Mouse (Mus musculus) neural tube, embryonic 12.5 days (tissue): ENCODE measurements around the gene Smap2. TPM values are rescaled to one million over a fixed set of nuclear protein-coding genes. Genes with fewer than 3 reads are reported as not detected.

Experiments
- ATAC-seq: fragments of 200-750 bp; cut with Nextera tagmentation; 2 replicates; pipeline ENCODE4 v1.8.0; 2017; ENCODE audit warnings: low read depth, mild to moderate bottlenecking, moderate TSS enrichment, moderate library complexity; ENCODE audit not compliant: low FRiP score
- H3K27ac ChIP-seq: fragments of 300-500 bp; sonication (generic); 2 replicates; pipeline ENCODE4 v1.5.1; 2016
- H3K27me3 ChIP-seq: fragments of 300-500 bp; sonication (generic); replicated peaks from 2 replicates; pipeline ENCODE4 v1.6.1; 2016; ENCODE audit warnings: mild to moderate bottlenecking
- H3K36me3 ChIP-seq: fragments of 300-500 bp; sonication (generic); 2 replicates; pipeline ENCODE4 v1.6.1; 2016; ENCODE audit warnings: mild to moderate bottlenecking
- H3K4me1 ChIP-seq: fragments of 300-500 bp; sonication (generic); 2 replicates; pipeline ENCODE4 v1.6.1; 2016
- H3K4me2 ChIP-seq: fragments of 300-500 bp; sonication (generic); replicated peaks from 2 replicates; pipeline ENCODE4 v1.6.1; 2016; ENCODE audit warnings: mild to moderate bottlenecking
- H3K4me3 ChIP-seq: fragments of 300-500 bp; sonication (generic); 2 replicates; pipeline ENCODE4 v1.5.1; 2016
- H3K9ac ChIP-seq: fragments of 300-500 bp; sonication (generic); 2 replicates; pipeline ENCODE4 v1.6.1; 2016; ENCODE audit warnings: mild to moderate bottlenecking
- H3K9me3 ChIP-seq: fragments of 300-500 bp; sonication (generic); 2 replicates; pipeline ENCODE4 v1.6.1; 2016; ENCODE audit warnings: mild to moderate bottlenecking
- WGBS: fragments of 180-500 bp; shearing (Covaris S2); methylation state at CpG from one replicate; pipeline ENCODE4 v1.1.7; 2016; 5-methylcytosine and 5-hydroxymethylcytosine counted together
- polyA plus RNA-seq: library from polyadenylated mRNA; unstranded; fragments of >200 nt; fragmentation: Nextera tagmentation; extraction: Ambion mirVana; gene quantifications from 2 replicates; pipeline ENCODE4 v1.2.1, GENCODE M21; 2016

Gene Smap2
- polyA plus RNA-seq, 1 experiment from 2014 or later: 44.5 TPM

DNA sequence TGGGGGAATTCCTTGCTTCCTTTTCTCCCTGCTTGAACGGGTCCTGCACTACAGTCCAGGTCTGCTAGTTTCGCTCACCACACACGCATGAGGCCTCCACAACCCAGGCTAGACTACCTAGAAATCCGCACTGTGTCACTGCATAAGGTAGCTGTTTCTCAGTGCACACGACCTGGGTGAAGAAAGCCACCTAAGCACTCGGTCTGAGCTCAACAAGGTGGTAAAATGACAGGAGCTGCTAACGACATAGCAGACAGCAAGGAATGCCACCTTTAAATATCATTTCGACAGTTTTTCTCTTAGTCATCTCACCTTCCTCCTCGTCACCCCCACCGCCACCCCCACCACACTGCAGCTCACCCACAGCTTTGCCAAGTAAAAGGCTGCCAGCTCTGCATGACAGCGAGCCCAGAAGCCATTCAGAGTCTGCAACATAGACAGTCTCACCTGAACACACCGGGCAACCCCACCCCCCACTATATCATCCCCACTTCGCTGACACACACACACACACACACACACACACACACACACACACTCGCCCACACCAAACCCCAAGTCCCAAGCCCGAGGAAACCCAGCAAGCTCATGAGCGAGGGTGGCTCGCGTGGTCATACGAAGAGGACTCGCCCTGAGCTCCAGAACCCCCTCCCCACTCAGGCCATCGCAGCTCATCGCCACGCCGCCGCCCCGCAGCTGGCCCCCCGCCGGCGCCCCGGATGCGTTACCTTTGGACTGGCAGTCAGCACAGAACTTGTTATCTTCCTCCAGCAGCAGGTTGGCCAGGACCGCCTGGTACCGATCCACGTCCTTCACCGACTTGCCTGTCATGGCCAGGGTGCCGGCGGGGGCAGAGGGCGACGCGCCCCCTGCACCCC, 787 bp downstream of the Smap2 start:
- Histone ChIP-seq H3K36me3 (no peaks in the 10 kb centered on the region), H3K27me3 (no peaks in the 10 kb centered on the region), H3K4me3 (peak overlapping the region; percentile 93), H3K27ac (peak overlapping the region; percentile 47; the same call in 1 of the 2 replicates), H3K9me3 (no peaks in the 10 kb centered on the region), H3K4me2 (peak overlapping the region; percentile 93), H3K9ac (peak overlapping the region; percentile 92), H3K4me1 (peaks cover 11% of the 10 kb centered on the region)
- peak; percentile 51 for ATAC-seq
- 8% methylated on average over 40 of the region's 40 CpGs for WGBS

DNA sequence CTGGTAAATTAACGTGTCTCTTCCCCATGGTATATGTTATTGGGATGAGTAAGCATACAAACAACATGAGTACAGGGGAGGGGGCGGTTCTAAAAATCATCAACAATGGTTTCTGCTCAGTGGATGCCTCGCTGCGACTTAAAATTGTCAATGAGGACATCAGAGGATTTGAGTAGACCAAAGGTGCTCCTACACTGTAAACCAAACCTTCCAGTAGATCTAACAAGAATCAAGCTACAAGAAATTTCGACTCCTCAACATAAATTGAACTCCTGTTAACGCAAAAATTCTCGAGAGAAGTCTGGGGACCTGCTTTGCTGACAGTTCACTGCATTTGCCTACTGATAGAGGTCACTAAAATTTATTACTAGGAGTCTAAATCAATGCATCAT, 1.8 kb downstream of the Smap2 start:
- peaks cover 11% of the 10 kb centered on the region for H3K4me1 ChIP-seq
- 84% methylated on average over 7 of the region's 7 CpGs for WGBS
- peak overlapping the region; percentile 93 for H3K4me2 ChIP-seq
- H3K36me3 ChIP-seq: no peaks in the 10 kb centered on the region
- no peak overlapping the region for H3K27ac ChIP-seq
- no peak for ATAC-seq
- H3K9me3 ChIP-seq: no peaks in the 10 kb centered on the region
- H3K4me3 ChIP-seq: no peak overlapping the region
- H3K9ac ChIP-seq: no peak overlapping the region
- no peaks in the 10 kb centered on the region for H3K27me3 ChIP-seq

DNA sequence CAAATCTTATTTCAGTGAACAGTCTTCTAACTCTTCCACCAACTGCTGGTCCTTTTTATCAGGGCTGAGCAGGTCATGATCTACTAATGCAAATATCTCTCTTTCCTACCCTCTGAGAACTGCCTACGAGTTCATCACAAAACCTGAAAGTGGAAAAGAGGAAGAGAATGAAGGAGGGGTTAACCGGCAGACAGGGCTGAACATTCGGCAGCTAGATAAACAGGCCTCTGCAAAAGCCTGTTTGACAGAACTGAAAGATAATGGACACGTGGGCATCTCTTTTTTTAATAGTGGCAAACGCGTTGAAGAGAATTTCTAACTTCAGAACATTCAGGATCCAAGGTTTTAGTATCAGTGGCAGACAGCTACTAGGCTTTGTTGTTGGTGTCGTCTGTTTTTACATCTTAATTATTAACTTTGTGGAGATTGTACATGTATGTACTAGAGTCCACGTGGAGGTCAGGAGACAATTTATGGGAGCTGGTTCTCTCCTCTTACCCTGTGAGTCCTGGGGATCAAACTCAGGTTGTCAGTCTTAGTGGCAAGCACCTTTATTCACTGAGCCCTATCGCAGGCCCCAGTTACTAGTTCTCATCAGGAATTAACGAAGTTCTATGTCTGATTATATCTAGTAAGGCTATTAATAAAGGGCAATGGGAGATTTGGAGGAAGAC, 2.3 kb downstream of the Smap2 start:
- 84% methylated on average over 10 of the region's 10 CpGs for WGBS
- H3K4me2 ChIP-seq: peak overlapping the region; percentile 93; the same call in 1 of the 2 replicates
- no peak for ATAC-seq

DNA sequence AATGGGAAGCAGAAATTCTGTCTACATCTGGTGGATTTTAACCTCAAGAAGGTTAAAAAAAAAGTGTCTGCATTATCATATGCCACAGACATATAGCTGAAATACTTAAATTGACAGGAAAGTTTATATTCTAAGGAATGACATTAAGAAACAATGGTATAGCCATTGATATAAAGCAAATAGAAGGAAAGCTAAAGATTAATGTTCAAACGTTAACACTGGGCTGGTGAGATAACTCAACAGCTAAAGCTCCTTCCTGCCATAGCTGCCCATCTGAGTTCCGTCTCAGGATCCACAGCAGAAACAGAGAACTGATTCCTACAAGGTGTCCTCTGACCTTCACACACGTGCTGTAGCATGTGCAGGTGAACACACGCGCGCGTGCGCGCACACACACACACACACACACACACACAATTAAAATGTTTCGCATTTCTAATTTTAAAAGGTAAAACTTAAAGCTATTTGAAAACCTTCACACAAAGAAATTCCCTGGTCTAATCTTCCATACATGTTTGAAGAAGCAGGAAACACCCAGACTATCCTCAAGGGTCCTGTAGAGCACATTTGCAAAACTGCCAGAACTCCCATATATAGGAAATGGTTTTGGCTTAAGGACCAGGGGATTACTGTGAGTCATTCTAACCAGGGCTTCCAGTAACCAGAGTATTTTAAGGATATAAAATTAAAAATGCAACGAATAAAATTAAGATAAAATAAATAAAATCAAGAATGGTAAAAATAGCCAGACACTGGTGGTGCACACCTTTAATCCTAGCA, 6.1 kb downstream of the Smap2 start:
- no peaks in the 10 kb centered on the region for H3K27me3 ChIP-seq
- H3K36me3 ChIP-seq: no peaks in the 10 kb centered on the region
- WGBS: 84% methylated on average over 11 of the region's 11 CpGs
- H3K27ac ChIP-seq: no peak overlapping the region
- no peak overlapping the region for H3K4me3 ChIP-seq
- peaks cover 15% of the 10 kb centered on the region for H3K4me1 ChIP-seq
- H3K9me3 ChIP-seq: no peaks in the 10 kb centered on the region
- H3K9ac ChIP-seq: no peak overlapping the region
- no peak overlapping the region for H3K4me2 ChIP-seq
- ATAC-seq: no peak

More for the DNA sequence above, 2.3 kb downstream of the Smap2 start:
- H3K27me3 ChIP-seq: no peaks in the 10 kb centered on the region
- no peaks in the 10 kb centered on the region for H3K9me3 ChIP-seq
- no peak overlapping the region for H3K4me3 ChIP-seq
- H3K27ac ChIP-seq: no peak overlapping the region
- no peak overlapping the region for H3K9ac ChIP-seq
- no peaks in the 10 kb centered on the region for H3K36me3 ChIP-seq
- H3K4me1 ChIP-seq: peaks cover 11% of the 10 kb centered on the region

DNA sequence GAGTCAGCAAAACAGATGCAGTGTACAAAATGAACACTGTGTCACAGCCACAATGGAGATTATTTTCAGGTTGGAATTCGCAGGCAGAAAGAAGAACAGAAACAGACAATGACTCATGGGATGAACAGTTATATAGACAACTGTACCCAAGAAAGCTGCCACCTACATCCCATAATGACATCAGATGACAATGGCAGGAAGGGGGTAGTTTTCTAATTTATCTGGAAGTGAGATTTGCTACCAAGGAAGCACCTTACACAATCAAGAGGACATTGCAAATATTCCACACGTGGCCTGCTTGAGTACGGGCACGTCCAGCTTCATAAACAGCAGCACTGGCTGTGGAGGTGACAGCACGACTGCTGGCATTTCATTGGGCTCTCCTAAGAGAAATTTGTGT, 7.9 kb downstream of the Smap2 start:
- WGBS: 86% methylated on average over 5 of the region's 5 CpGs
- Histone ChIP-seq H3K4me1 (peaks cover 10% of the 10 kb centered on the region), H3K9me3 (no peaks in the 10 kb centered on the region), H3K4me3 (no peak overlapping the region), H3K27ac (no peak overlapping the region), H3K4me2 (no peak overlapping the region), H3K27me3 (no peaks in the 10 kb centered on the region), H3K36me3 (no peaks in the 10 kb centered on the region), H3K9ac (no peak overlapping the region)
- no peak for ATAC-seq

DNA sequence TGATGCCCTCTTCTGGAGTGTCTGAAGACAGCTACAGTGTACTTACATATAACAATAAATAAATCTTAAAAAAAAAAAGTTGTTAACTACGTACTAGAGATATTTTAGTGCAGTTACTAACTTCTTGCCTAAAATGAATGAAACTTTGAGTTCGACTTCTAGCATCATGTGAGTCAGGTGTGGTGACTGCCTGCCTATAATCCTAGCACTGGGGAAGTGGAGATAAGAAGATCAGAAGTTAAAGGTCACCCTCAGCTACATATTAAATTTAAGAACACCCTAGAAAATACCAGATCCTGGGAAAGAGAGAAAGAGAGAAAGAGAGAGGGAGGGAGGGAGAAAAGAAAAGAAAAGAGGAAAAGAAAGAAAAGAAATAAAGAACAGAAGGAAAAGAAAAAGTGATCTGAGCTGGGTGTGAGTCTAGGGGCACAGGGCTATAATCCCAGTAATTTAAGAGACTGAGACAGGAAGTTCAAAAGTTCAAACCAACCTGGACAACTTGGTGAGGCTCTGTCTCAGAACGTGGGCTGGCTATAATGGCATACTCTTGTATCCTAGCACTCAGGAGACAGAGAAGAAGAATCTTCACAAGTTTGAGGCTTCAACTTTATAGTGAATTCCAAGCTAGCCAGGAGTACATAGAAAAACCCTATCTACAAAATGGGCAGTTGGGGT, 8.8 kb downstream of the Smap2 start:
- ATAC-seq: no peak
- no peak overlapping the region for H3K27ac ChIP-seq
- H3K4me2 ChIP-seq: no peak overlapping the region
- peaks cover 18% of the 10 kb centered on the region for H3K4me1 ChIP-seq
- WGBS: 71% methylated on average over 3 of the region's 3 CpGs
- no peaks in the 10 kb centered on the region for H3K9me3 ChIP-seq
- no peaks in the 10 kb centered on the region for H3K36me3 ChIP-seq
- H3K4me3 ChIP-seq: no peak overlapping the region
- no peak overlapping the region for H3K9ac ChIP-seq
- no peaks in the 10 kb centered on the region for H3K27me3 ChIP-seq

DNA sequence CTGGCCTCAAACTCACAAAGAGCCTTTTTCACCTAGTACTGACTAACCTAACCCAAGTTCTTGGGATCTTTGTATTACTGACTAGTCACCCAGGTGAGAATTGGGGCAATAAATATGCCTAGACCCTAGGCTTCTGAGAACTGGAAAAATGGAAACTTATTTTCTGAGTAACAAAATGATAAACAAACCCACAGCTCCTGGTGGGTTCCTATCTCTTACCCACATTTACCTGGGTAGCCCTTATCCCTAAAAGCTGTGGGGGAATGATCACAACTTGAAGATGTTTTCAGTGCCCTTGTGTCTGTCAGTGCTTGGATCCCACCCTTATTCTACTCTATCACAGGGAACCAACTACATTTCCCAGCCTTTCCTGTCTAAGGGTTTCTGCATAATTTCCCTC, 10.0 kb downstream of the Smap2 start:
- Histone ChIP-seq H3K27me3 (no peaks in the 10 kb centered on the region), H3K9ac (no peak overlapping the region), H3K36me3 (no peaks in the 10 kb centered on the region), H3K27ac (no peak overlapping the region), H3K4me2 (no peak overlapping the region), H3K9me3 (no peaks in the 10 kb centered on the region), H3K4me1 (peaks cover 30% of the 10 kb centered on the region), H3K4me3 (no peak overlapping the region)
- ATAC-seq: no peak

DNA sequence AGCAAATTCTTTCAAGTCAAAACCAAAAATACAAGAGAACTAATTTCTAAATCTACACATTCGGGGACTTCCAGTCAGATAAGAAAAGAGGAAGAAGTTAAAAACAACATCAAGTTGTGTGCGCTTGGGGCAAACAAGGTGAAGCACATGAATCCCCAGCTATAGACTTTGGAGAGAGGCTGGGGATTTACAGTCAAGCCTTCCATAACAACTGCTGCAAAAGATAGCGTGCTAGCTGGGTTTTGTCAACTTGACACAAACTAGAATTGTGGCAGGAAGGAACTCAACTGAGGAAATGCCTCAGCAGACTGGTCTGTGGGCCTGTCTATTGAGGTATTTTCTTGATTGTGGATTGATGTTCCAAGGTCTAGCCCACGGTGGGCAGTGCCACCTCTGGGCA, 12.4 kb downstream of the Smap2 start:
- Histone ChIP-seq H3K4me2 (no peak overlapping the region), H3K36me3 (no peaks in the 10 kb centered on the region), H3K9ac (no peak overlapping the region), H3K27me3 (no peaks in the 10 kb centered on the region), H3K4me3 (no peak overlapping the region), H3K9me3 (no peaks in the 10 kb centered on the region), H3K4me1 (peaks cover 35% of the 10 kb centered on the region), H3K27ac (peak overlapping the region; percentile 17; the same call in 1 of the 2 replicates)
- WGBS: 85% methylated on average over 4 of the region's 4 CpGs
- ATAC-seq: no peak

DNA sequence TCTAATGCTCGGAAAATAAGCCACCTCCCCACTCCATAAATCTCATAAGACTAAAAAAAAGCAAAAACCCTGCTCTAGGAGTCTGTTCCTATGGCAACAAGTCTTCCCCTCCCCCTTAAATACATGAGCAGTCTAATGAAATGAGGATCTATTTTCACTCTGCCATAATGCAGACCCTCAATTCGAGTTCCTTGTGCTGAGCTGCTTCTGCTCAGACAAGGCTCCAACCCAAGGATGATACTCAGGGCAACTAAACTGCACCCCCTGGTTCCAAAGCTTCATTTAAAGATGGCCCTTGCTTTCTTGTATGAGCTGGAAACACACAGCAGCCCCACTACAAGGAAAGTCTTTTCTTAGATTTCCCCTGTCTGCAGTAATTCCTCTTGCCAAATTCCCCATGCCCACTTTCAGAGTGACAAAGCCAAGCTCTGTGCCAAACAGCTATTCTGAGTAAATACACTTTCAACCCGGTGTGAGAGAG, 13.4 kb downstream of the Smap2 start:
- peak; percentile 80 for ATAC-seq
- Histone ChIP-seq H3K4me1 (peaks cover 27% of the 10 kb centered on the region), H3K27ac (peak overlapping the region; percentile 13), H3K4me2 (peak overlapping the region; percentile 12), H3K36me3 (no peaks in the 10 kb centered on the region), H3K4me3 (no peak overlapping the region), H3K9ac (no peak overlapping the region), H3K9me3 (no peaks in the 10 kb centered on the region), H3K27me3 (no peaks in the 10 kb centered on the region)
- 18% methylated on average over 3 of the region's 3 CpGs for WGBS

DNA sequence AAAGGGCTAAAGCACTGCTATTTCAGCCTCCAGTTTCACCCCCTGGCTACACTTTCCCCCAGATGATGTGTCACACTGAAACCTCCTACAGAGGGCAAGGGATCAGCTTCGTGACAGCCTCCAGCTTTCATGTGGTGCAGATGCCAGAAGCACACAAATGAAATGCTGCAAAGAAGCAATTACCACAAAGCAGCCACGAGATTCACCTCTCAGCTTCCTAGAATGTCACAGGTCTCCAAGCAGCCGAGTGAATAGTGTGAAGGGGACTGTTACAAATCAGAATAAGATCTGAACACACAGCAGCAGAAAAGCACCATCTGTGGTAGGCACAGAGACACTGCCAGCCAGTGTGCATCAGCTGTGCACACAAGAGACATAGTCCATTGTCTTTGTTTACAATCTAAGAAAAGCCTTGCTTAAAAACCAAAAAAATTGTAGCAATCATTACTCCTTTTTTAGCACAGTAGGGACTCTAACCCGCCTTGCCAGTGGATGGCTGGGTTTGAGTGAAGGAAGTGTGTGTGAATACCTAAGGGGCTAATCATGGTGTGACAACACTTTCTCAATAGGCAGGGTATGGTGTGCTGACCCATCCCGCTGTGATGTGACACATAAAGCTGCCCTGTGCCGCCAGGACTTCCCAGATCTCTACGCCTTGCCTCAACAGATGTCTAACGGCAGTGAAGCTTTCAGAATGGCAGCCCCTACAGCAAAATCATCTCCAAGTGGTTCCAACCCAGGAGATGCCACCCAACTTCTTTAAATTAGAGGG, 14.5 kb downstream of the Smap2 start:
- peak; percentile 77 for ATAC-seq
- no peaks in the 10 kb centered on the region for H3K27me3 ChIP-seq
- H3K9me3 ChIP-seq: no peaks in the 10 kb centered on the region
- H3K4me2 ChIP-seq: peak overlapping the region; percentile 41
- peak overlapping the region; percentile 18; the same call in 1 of the 2 replicates for H3K27ac ChIP-seq
- peaks cover 27% of the 10 kb centered on the region for H3K4me1 ChIP-seq
- no peak overlapping the region for H3K4me3 ChIP-seq
- 9% methylated on average over 8 of the region's 8 CpGs for WGBS
- no peak overlapping the region for H3K9ac ChIP-seq
- H3K36me3 ChIP-seq: no peaks in the 10 kb centered on the region

DNA sequence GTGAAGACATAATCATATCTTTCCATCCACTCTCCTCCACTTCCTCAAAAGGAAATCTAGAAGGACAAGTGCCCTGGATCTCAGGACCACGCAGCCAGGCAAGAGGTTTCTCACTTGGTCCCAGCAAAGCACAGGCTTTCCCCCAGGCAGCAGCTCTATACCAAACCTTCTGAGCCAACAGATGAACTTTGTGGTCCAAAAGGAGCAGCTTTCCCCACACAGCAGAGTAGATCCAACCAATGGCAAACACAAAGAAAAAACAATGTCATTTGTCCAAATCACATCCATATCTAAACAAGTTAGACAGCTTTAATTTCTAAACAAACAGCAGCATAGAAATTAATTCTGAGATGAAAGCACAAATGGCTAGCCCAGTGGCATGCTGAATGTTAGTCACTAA, 15.4 kb downstream of the Smap2 start:
- no peaks in the 10 kb centered on the region for H3K36me3 ChIP-seq
- peak overlapping the region; percentile 18; the same call in 1 of the 2 replicates for H3K27ac ChIP-seq
- H3K9me3 ChIP-seq: no peaks in the 10 kb centered on the region
- H3K4me2 ChIP-seq: no peak overlapping the region
- no peak overlapping the region for H3K4me3 ChIP-seq
- peaks cover 27% of the 10 kb centered on the region for H3K4me1 ChIP-seq
- H3K27me3 ChIP-seq: no peaks in the 10 kb centered on the region
- no peak overlapping the region for H3K9ac ChIP-seq
- no peak for ATAC-seq
- 93% methylated on average over 1 of the region's 1 CpGs for WGBS
